Mouse (Mus musculus): ENCODE data around the gene Fam198b.

The Fam198b gene

GRCm38 (mm10) chr3:79983961-79984419 is 99.7 kb downstream of the Fam198b start:
- DNase-seq (ENCODE audit: low spot score) = no peak

- DNase-seq (ENCODE audit: low spot score) = no peak
These were observed 100.2 kb downstream of the Fam198b start for GRCm38 (mm10) chr3:79984542-79984941.

- DNase-seq (ENCODE audit: low spot score) = no peak
These were observed 104.9 kb downstream of the Fam198b start for GRCm38 (mm10) chr3:79989250-79989649.

GRCm38 (mm10) chr3:79989911-79990310 is 105.6 kb downstream of the Fam198b start:
- no peak for DNase-seq (ENCODE audit: low spot score)

- DNase-seq (ENCODE audit: low spot score) = no peak
These were observed 106.1 kb downstream of the Fam198b start for GRCm38 (mm10) chr3:79990480-79990879.

- no peak for DNase-seq (ENCODE audit: low spot score)
These were observed 109.8 kb downstream of the Fam198b start for GRCm38 (mm10) chr3:79994029-79994539.

GRCm38 (mm10) chr3:79995726-79996125 is 111.4 kb downstream of the Fam198b start:
- no peak for DNase-seq (ENCODE audit: low spot score)

Data from urinary bladder, postnatal 10 days (tissue).